In genomic region chr11:115058701-115059100, GRCm38 (mm10) we compare ENCODE assay signal across 37 mouse cellular contexts. TPM values are rescaled to one million over a fixed set of nuclear protein-coding genes. Genes with fewer than 3 reads are reported as not detected.
"Had no signal": no experiment of that assay in that cellular context is flagged by ENCODE, and none has a peak within 500 bp of the region (broad histone marks: within the 10 kb centered on the region; RNA-seq: fewer than 3 reads in every experiment).

No protein-coding gene starts in this region.

- H3K4me1 ChIP-seq: heart, embryonic 13.5 days; heart, embryonic 15.5 days; intestine, embryonic 15.5 days; kidney, embryonic 15.5 days; limb, embryonic 13.5 days; limb, embryonic 15.5 days; liver, embryonic 12.5 days had no signal

- H3K27me3 ChIP-seq: heart, embryonic 13.5 days; intestine, embryonic 15.5 days; liver, embryonic 12.5 days had no signal

- H3K27ac ChIP-seq: gastrocnemius, adult 2 months; heart, embryonic 13.5 days; heart, embryonic 15.5 days; hindbrain, embryonic 14.5 days; intestine, embryonic 15.5 days; kidney, embryonic 15.5 days; kidney, postnatal 0 days; limb, embryonic 13.5 days; limb, embryonic 15.5 days; liver, embryonic 12.5 days had no signal

- H3K36me3 ChIP-seq: heart, embryonic 13.5 days; heart, embryonic 15.5 days; intestine, embryonic 15.5 days; kidney, embryonic 15.5 days; limb, embryonic 13.5 days; limb, embryonic 15.5 days; liver, embryonic 12.5 days had no signal

- ATAC-seq: hindbrain, embryonic 16.5 days; inflammation-experienced regulatory T-cells, adult 6 months; intestine, embryonic 15.5 days; intestine, postnatal 0 days; liver, embryonic 12.5 days had no signal

- DNase-seq: gastrocnemius, adult 2 months; gastrocnemius, postnatal 10 days; gastrocnemius, postnatal 25 days; heart, adult 18-20 months; heart, postnatal 14 days; heart, postnatal 36 days; kidney, adult 2 months; kidney, adult 9 months; kidney, postnatal 14 days; kidney, postnatal 36 days; layer of hippocampus, adult 9-11 months; layer of hippocampus, postnatal 36 days; left cerebral cortex, postnatal 4 days had no signal

- H3K4me3 ChIP-seq: gastrocnemius, adult 2 months; heart, embryonic 13.5 days; heart, embryonic 15.5 days; intestine, embryonic 15.5 days; kidney, embryonic 15.5 days; limb, embryonic 13.5 days; limb, embryonic 15.5 days; liver, embryonic 12.5 days had no signal

- H3K9me3 ChIP-seq: heart, embryonic 13.5 days; heart, embryonic 15.5 days; intestine, embryonic 15.5 days; kidney, embryonic 15.5 days; limb, embryonic 13.5 days; limb, embryonic 15.5 days; liver, embryonic 12.5 days had no signal

RNA-seq across cellular contexts. Expression of gene Cd300e, which starts 3.3 kb away (rescaled TPM):
- total RNA-seq: gastrocnemius, adult 2 months; gastrocnemius, postnatal 10 days; gastrocnemius, postnatal 25 days; hematopoietic stem cell, adult 5-6 weeks; layer of hippocampus, adult 18-20 months; layer of hippocampus, postnatal 14 days; layer of hippocampus, postnatal 36 days; left cerebral cortex, adult 18-20 months; left cerebral cortex, postnatal 10 days; left cerebral cortex, postnatal 25 days; left cerebral cortex, postnatal 4 days had no signal
- polyA plus RNA-seq: heart, embryonic 11.5 days; heart, embryonic 13.5 days; heart, embryonic 15.5 days; hindbrain, embryonic 11.5 days; hindbrain, embryonic 14.5 days; kidney, embryonic 15.5 days; kidney, postnatal 0 days; limb, embryonic 11.5 days had no signal

RNA-seq across cellular contexts. Expression of gene Cd300ld3, which starts 10.5 kb away (rescaled TPM):
- total RNA-seq: hematopoietic stem cell, adult 5-6 weeks; layer of hippocampus, postnatal 14 days; layer of hippocampus, postnatal 36 days; left cerebral cortex, postnatal 10 days had no signal
- polyA plus RNA-seq: heart, embryonic 11.5 days; heart, embryonic 13.5 days; heart, embryonic 15.5 days; heart, postnatal 0 days; hindbrain, embryonic 11.5 days; hindbrain, embryonic 14.5 days; hindbrain, embryonic 16.5 days; inflammation-experienced regulatory T-cells, adult 6 months; intestine, embryonic 15.5 days; intestine, postnatal 0 days; kidney, embryonic 15.5 days; kidney, postnatal 0 days; limb, embryonic 11.5 days; limb, embryonic 13.5 days; limb, embryonic 15.5 days had no signal

RNA-seq across cellular contexts. Expression of gene Cd300ld5, which starts 21.1 kb away (rescaled TPM):
- total RNA-seq: hematopoietic stem cell, adult 5-6 weeks; left cerebral cortex, postnatal 10 days had no signal
- polyA plus RNA-seq: heart, embryonic 11.5 days; heart, embryonic 13.5 days; heart, embryonic 15.5 days; heart, postnatal 0 days; hindbrain, embryonic 11.5 days; hindbrain, embryonic 14.5 days; hindbrain, embryonic 16.5 days; inflammation-experienced regulatory T-cells, adult 6 months; intestine, embryonic 15.5 days; intestine, postnatal 0 days; kidney, embryonic 15.5 days; kidney, postnatal 0 days; large intestine, adult 2 months; limb, embryonic 11.5 days; limb, embryonic 13.5 days; limb, embryonic 15.5 days; liver, adult 2 months; liver, embryonic 12.5 days had no signal

RNA-seq across cellular contexts. Expression of gene Cd300ld4, which starts 31.9 kb away (rescaled TPM):
- total RNA-seq: gastrocnemius, postnatal 25 days; heart, postnatal 14 days; heart, postnatal 36 days; hematopoietic stem cell, adult 5-6 weeks; layer of hippocampus, postnatal 14 days; left cerebral cortex, adult 18-20 months; liver, adult 2 months had no signal
- polyA plus RNA-seq: heart, embryonic 11.5 days; heart, embryonic 13.5 days; heart, embryonic 15.5 days; heart, postnatal 0 days; hindbrain, embryonic 11.5 days; hindbrain, embryonic 14.5 days; hindbrain, embryonic 16.5 days; inflammation-experienced regulatory T-cells, adult 6 months; intestine, embryonic 15.5 days; intestine, postnatal 0 days; kidney, embryonic 15.5 days; kidney, postnatal 0 days; limb, embryonic 11.5 days; limb, embryonic 13.5 days; limb, embryonic 15.5 days; liver, adult 2 months; liver, embryonic 12.5 days had no signal
